Mouse (Mus musculus): Measurements from ENCODE around the gene Rflna. TPM values are rescaled to one million over a fixed set of nuclear protein-coding genes. Genes with fewer than 3 reads are reported as not detected.

Gene Rflna
- polyA plus RNA-seq, 1 experiment, result 0.61 TPM

- Histone ChIP-seq H3K27ac (ENCODE audit: insufficient read depth, low read length) (no peak overlapping the region), H3K4me1 (ENCODE audit: control insufficient read depth, insufficient read depth, low read length) (peaks cover 30% of the 10 kb centered on the region), H3K4me3 (replicated peaks; ENCODE audit: insufficient read depth, low read depth, low read length) (no peak overlapping the region), H3K27me3 (ENCODE audit: control insufficient read depth, insufficient read depth, low read length) (no peaks in the 10 kb centered on the region)
- peak in 1 of 2 experiments; percentile 52 for DNase-seq
- TF ChIP-seq POLR2A (IDR thresholded peaks at IDR 0.05; ENCODE audit: borderline replicate concordance, insufficient read depth, low read length) (no peak), CTCF (IDR thresholded peaks at IDR 0.05; ENCODE audit: borderline replicate concordance, insufficient read depth, low read depth, low read length) (peak; percentile 77)
- WGBS, result 61% methylated on average over 14 of the region's 14 CpGs
Observed at GRCm38 (mm10) chr5:125024002-125024401, 21.0 kb downstream of the Rflna start.

DNA sequence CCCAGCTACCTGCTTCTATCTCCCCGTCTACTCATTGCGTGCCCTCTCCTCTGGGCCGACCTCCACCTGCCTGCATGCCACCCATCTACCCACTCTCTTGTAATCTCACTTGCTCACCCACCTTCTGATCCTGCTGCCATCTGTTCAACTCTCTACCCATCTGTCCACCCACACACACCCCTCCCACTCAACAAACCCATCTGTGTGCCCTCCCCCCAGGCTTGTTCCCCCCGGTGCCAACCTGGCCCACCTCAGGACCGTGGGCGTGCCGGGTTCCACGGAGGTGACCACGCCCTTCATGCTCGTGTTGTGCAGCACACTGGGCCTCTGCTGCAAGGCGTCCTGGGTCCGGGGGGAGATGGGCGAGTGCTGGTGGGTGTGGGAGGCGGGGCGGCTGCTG, 25.4 kb downstream of the Rflna start:
- peaks cover 12% of the 10 kb centered on the region for H3K4me1 ChIP-seq (ENCODE audit: control insufficient read depth, insufficient read depth, low read length)
- H3K27me3 ChIP-seq (ENCODE audit: control insufficient read depth, insufficient read depth, low read length), result no peaks in the 10 kb centered on the region
- TF ChIP-seq CTCF (IDR thresholded peaks at IDR 0.05; ENCODE audit: borderline replicate concordance, insufficient read depth, low read depth, low read length) (no peak), POLR2A (IDR thresholded peaks at IDR 0.05; ENCODE audit: borderline replicate concordance, insufficient read depth, low read length) (no peak)
- 37% methylated on average over 13 of the region's 15 CpGs for WGBS
- DNase-seq, result no peak
- no peak overlapping the region for H3K4me3 ChIP-seq (replicated peaks; ENCODE audit: insufficient read depth, low read depth, low read length)
- no peak overlapping the region for H3K27ac ChIP-seq (ENCODE audit: insufficient read depth, low read length)

DNA sequence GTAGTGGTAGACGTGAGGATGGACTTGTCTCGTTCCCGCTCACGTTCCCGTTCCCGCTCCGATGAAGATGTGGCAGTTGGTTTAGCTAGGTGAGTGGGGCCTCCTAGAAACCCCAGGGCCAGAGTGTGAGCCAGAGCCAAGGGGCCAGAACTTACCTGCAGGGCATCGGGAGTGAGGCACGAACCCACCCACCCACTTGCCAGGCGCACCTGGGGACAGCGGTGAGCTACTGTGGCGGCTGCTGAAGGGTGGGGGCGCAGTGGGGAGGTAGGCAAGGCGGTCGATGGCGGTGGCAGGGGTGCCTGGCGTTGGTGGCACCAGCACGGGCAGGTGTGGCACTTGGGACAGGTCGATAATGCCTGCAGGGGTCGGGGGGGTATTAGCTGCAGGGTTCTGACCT, 25.9 kb downstream of the Rflna start:
- Histone ChIP-seq H3K4me1 (ENCODE audit: control insufficient read depth, insufficient read depth, low read length) (peaks cover 12% of the 10 kb centered on the region), H3K4me3 (replicated peaks; ENCODE audit: insufficient read depth, low read depth, low read length) (no peak overlapping the region), H3K27ac (ENCODE audit: insufficient read depth, low read length) (no peak overlapping the region), H3K27me3 (ENCODE audit: control insufficient read depth, insufficient read depth, low read length) (no peaks in the 10 kb centered on the region)
- WGBS, result 91% methylated on average over 20 of the region's 20 CpGs
- DNase-seq, result no peak
- TF ChIP-seq CTCF (IDR thresholded peaks at IDR 0.05; ENCODE audit: borderline replicate concordance, insufficient read depth, low read depth, low read length) (no peak), POLR2A (IDR thresholded peaks at IDR 0.05; ENCODE audit: borderline replicate concordance, insufficient read depth, low read length) (no peak)

GRCm38 (mm10) chr5:125036483-125036882, 33.5 kb downstream of the Rflna start:
- no peaks in the 10 kb centered on the region for H3K27me3 ChIP-seq (ENCODE audit: control insufficient read depth, insufficient read depth, low read length)
- TF ChIP-seq CTCF (IDR thresholded peaks at IDR 0.05; ENCODE audit: borderline replicate concordance, insufficient read depth, low read depth, low read length) (no peak), POLR2A (IDR thresholded peaks at IDR 0.05; ENCODE audit: borderline replicate concordance, insufficient read depth, low read length) (no peak)
- no peak overlapping the region for H3K4me3 ChIP-seq (replicated peaks; ENCODE audit: insufficient read depth, low read depth, low read length)
- peaks cover 31% of the 10 kb centered on the region for H3K4me1 ChIP-seq (ENCODE audit: control insufficient read depth, insufficient read depth, low read length)
- DNase-seq, result no peak
- WGBS, result 86% methylated on average over 8 of the region's 8 CpGs
- no peak overlapping the region for H3K27ac ChIP-seq (ENCODE audit: insufficient read depth, low read length)

GRCm38 (mm10) chr5:125039377-125040027, 36.5 kb downstream of the Rflna start:
- TF ChIP-seq POLR2A (IDR thresholded peaks at IDR 0.05; ENCODE audit: borderline replicate concordance, insufficient read depth, low read length) (no peak), CTCF (IDR thresholded peaks at IDR 0.05; ENCODE audit: borderline replicate concordance, insufficient read depth, low read depth, low read length) (no peak)
- DNase-seq, result peak; percentile 72 to 79
- peaks cover 39% of the 10 kb centered on the region for H3K4me1 ChIP-seq (ENCODE audit: control insufficient read depth, insufficient read depth, low read length)
- H3K27ac ChIP-seq (ENCODE audit: insufficient read depth, low read length), result peak overlapping the region; percentile 40
- H3K4me3 ChIP-seq (replicated peaks; ENCODE audit: insufficient read depth, low read depth, low read length), result no peak overlapping the region
- 28% methylated on average over 8 of the region's 8 CpGs for WGBS
- no peaks in the 10 kb centered on the region for H3K27me3 ChIP-seq (ENCODE audit: control insufficient read depth, insufficient read depth, low read length)

GRCm38 (mm10) chr5:125040128-125040584, 37.1 kb downstream of the Rflna start:
- H3K4me3 ChIP-seq (replicated peaks; ENCODE audit: insufficient read depth, low read depth, low read length), result no peak overlapping the region
- 3% methylated on average over 5 of the region's 5 CpGs for WGBS
- peak overlapping the region; percentile 40 for H3K27ac ChIP-seq (ENCODE audit: insufficient read depth, low read length)
- H3K4me1 ChIP-seq (ENCODE audit: control insufficient read depth, insufficient read depth, low read length), result peaks cover 40% of the 10 kb centered on the region
- TF ChIP-seq CTCF (IDR thresholded peaks at IDR 0.05; ENCODE audit: borderline replicate concordance, insufficient read depth, low read depth, low read length), result no peak
- no peak for TF ChIP-seq POLR2A (IDR thresholded peaks at IDR 0.05; ENCODE audit: borderline replicate concordance, insufficient read depth, low read length)
- peak; percentile 86 to 89 for DNase-seq
- H3K27me3 ChIP-seq (ENCODE audit: control insufficient read depth, insufficient read depth, low read length), result no peaks in the 10 kb centered on the region

DNA sequence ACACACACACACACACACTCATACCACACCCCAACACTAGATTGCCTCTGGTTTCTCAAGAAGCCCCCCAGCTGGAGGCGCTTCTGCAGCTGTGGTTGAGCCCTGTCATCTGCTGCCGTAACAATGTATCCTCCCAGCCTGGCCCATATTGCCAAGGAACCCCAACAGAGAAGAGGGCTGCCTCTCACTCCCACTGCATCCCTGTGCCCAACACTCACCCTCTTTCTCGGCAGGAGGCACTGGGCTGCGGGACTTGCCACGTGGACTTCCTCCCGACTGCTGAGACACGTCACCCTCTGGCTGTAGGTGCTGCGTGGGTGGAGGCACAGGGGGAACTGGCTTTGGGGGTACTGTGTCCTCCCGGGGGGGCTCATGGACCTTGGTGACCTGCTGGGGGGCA, 38.6 kb downstream of the Rflna start:
- Histone ChIP-seq H3K27ac (ENCODE audit: insufficient read depth, low read length) (no peak overlapping the region), H3K4me3 (replicated peaks; ENCODE audit: insufficient read depth, low read depth, low read length) (no peak overlapping the region), H3K4me1 (ENCODE audit: control insufficient read depth, insufficient read depth, low read length) (peaks cover 50% of the 10 kb centered on the region), H3K27me3 (ENCODE audit: control insufficient read depth, insufficient read depth, low read length) (no peaks in the 10 kb centered on the region)
- 51% methylated on average over 9 of the region's 9 CpGs for WGBS
- TF ChIP-seq POLR2A (IDR thresholded peaks at IDR 0.05; ENCODE audit: borderline replicate concordance, insufficient read depth, low read length), result no peak
- no peak for TF ChIP-seq CTCF (IDR thresholded peaks at IDR 0.05; ENCODE audit: borderline replicate concordance, insufficient read depth, low read depth, low read length)
- DNase-seq, result no peak

DNA sequence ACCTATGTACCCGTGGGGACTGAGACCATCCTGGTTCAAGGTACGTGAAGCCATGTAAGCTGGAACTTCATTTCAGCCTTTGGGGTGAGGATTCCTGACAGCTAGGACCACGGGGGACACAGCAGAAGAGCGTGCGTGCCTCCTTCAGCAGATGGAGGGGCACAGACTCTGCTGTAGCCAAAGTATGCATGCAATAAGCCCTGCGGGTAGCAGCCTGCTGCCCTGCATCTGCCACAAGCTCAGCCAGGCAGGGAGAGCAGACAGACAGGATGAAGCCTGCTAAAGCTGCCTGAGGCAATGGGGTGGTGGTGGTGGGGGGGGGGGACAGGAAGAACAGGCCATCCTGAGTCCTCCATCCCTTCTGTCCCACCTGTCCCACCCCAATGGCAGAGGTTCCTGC, 40.4 kb downstream of the Rflna start:
- TF ChIP-seq POLR2A (IDR thresholded peaks at IDR 0.05; ENCODE audit: borderline replicate concordance, insufficient read depth, low read length) (no peak), CTCF (IDR thresholded peaks at IDR 0.05; ENCODE audit: borderline replicate concordance, insufficient read depth, low read depth, low read length) (no peak)

More for the DNA sequence above, 40.4 kb downstream of the Rflna start:
- no peaks in the 10 kb centered on the region for H3K27me3 ChIP-seq (ENCODE audit: control insufficient read depth, insufficient read depth, low read length)
- no peak for DNase-seq
- no peak overlapping the region for H3K27ac ChIP-seq (ENCODE audit: insufficient read depth, low read length)
- WGBS, result 59% methylated on average over 6 of the region's 6 CpGs
- no peak overlapping the region for H3K4me3 ChIP-seq (replicated peaks; ENCODE audit: insufficient read depth, low read depth, low read length)
- H3K4me1 ChIP-seq (ENCODE audit: control insufficient read depth, insufficient read depth, low read length), result peaks cover 53% of the 10 kb centered on the region
